Mouse (Mus musculus): ENCODE data around the gene Zfyve28.

Zfyve28 gene

GRCm38 (mm10) chr5:34187601-34188316 is 100.5 kb downstream of the Zfyve28 start, which contains the start of gene Mxd4:
Gene Mxd4, minus strand, starts transcription at chr5:34187720.
- CTCF ChIA-PET, result interaction anchor here in 3 of 4 experiments (0.7 to 2.7 kb wide), 7 partner anchors 10 to 455 kb away, joined by 3 to 13 read pairs (median 3); no protein-coding TSS in a partner anchor
- POLR2A ChIA-PET, result interaction anchor here in 3 of 4 experiments (0.6 to 6.4 kb wide), 41 partner anchors 8 to 761 kb away, joined by 3 to 65 read pairs (median 5); partner anchors contain the start of genes Haus3 (in 3 of the 3), Poln (in 3 of the 3), Grk4 (in 2 of the 3) and Nop14 (in 2 of the 3)

GRCm38 (mm10) chr5:34186961-34187391 is 101.3 kb downstream of the Zfyve28 start:
- POLR2A ChIA-PET, result interaction anchor here in 3 of 4 experiments (0.6 to 6.4 kb wide), 18 partner anchors 9 to 762 kb away, joined by 3 to 65 read pairs (median 8); partner anchors contain the start of genes Haus3 (in 3 of the 3), Poln (in 3 of the 3), Fam193a (in 1 of the 3) and Grk4 (in 1 of the 3)

DNA sequence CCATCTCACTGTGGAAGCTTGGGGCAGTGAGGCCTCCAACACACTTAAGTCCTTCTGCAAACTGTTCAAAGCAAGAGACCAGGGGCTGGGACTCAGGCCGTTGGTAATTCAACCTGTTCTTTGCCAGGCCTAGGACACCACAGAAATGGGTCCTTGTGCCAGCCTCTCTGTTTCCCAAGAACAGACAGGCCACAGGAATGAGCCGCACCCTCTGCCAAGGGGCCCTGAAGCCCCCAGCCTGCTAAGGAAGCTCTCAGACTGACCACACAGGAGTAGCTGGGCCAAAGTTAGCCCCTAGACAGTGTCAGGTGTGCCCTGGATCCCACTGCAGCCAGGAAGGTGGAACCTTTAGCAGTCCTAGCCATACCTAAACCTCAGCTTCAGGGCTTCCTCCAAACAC is 101.9 kb downstream of the Zfyve28 start:
- POLR2A ChIA-PET, result interaction anchor here in 3 of 4 experiments (0.6 to 6.4 kb wide), 14 partner anchors 9 to 574 kb away, joined by 3 to 65 read pairs (median 15); partner anchors contain the start of genes Haus3 (in 2 of the 3), Poln (in 2 of the 3), Grk4 (in 1 of the 3) and Mfsd10 (in 1 of the 3)
- CTCF ChIA-PET, result interaction anchor here in 2 of 4 experiments (0.9 to 1.4 kb wide), 2 partner anchors 13 to 24 kb away, joined by 3 to 4 read pairs; no protein-coding TSS in a partner anchor

More at GRCm38 (mm10) chr5:34186961-34187391, 101.3 kb downstream of the Zfyve28 start:
- CTCF ChIA-PET, result interaction anchor here in 3 of 4 experiments (0.6 to 1.5 kb wide), 5 partner anchors 14 to 254 kb away, joined by 3 to 13 read pairs (median 3); no protein-coding TSS in a partner anchor

- POLR2A ChIA-PET, result interaction anchor here in 3 of 4 experiments (0.6 to 6.4 kb wide), 10 partner anchors 8 to 783 kb away, joined by 3 to 65 read pairs (median 16); partner anchors contain the start of genes Haus3 (in 2 of the 3), Poln (in 2 of the 3), Grk4 (in 1 of the 3) and Nop14 (in 1 of the 3)
- CTCF ChIA-PET, result interaction anchor here in 2 of 4 experiments (0.5 to 1.4 kb wide), 2 partner anchors 24 to 25 kb away, joined by 3 to 4 read pairs; no protein-coding TSS in a partner anchor
These were observed 102.5 kb downstream of the Zfyve28 start for GRCm38 (mm10) chr5:34185791-34186190.

DNA sequence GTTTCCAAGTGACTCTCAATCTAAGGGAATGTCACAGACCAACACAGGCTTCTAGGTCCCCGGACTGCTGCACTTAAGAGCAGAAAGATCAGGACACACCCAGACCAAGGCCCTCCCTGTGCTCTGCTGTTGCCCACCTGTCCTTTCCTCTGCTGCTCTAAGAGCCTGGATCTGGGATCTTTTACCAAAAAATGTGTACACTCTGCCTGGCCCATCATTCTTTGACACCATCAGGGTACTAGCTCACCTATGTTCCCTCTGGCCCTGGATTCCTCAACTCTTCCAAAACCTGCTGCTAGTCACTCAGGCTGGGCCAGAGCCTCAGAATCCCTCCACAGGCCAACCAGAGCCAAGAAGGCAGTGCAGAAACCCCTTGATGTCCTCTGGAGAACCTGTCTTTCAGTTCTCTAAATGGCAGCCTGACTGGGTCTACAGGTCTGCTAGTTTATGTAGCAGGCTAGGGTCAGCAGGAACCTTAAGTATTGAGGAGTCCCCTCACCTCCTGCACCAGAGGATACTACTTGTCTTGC is 103.1 kb downstream of the Zfyve28 start:
- CTCF ChIA-PET, result interaction anchor here in 1 of 4 experiments (0.5 kb wide), 1 partner anchor 26 kb away, joined by 4 read pairs; no protein-coding TSS in a partner anchor
- POLR2A ChIA-PET, result interaction anchor here in 1 of 4 experiments (0.6 to 6.4 kb wide), 4 partner anchors 8 to 782 kb away, joined by 3 to 65 read pairs (median 4); partner anchors contain the start of genes Haus3 and Poln

DNA sequence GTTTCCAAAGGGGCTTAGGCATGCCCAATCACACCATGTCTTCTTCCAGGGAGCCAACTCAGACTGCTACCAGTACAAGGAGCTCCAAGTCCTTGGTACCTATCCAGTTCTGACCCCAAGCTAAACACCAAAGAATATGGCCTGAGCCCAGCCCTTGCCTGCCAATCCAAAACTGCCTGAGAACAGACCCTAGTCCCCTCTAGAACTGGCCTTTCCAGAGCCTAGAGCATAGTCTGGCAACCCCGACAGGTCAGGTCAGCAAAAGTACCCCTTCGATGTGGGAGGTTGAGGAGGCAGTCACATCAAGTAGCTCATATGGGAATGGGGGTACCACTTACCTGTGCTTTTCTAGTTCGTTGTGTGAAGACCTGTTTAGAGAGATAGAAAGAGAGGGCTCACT is 104.3 kb downstream of the Zfyve28 start:
- POLR2A ChIA-PET, result interaction anchor here (0.7 to 6.4 kb wide), 6 partner anchors 12 to 806 kb away, joined by 3 to 65 read pairs (median 3); partner anchors contain the start of genes Haus3 (in 2 of the 4) and Poln (in 2 of the 4)

DNA sequence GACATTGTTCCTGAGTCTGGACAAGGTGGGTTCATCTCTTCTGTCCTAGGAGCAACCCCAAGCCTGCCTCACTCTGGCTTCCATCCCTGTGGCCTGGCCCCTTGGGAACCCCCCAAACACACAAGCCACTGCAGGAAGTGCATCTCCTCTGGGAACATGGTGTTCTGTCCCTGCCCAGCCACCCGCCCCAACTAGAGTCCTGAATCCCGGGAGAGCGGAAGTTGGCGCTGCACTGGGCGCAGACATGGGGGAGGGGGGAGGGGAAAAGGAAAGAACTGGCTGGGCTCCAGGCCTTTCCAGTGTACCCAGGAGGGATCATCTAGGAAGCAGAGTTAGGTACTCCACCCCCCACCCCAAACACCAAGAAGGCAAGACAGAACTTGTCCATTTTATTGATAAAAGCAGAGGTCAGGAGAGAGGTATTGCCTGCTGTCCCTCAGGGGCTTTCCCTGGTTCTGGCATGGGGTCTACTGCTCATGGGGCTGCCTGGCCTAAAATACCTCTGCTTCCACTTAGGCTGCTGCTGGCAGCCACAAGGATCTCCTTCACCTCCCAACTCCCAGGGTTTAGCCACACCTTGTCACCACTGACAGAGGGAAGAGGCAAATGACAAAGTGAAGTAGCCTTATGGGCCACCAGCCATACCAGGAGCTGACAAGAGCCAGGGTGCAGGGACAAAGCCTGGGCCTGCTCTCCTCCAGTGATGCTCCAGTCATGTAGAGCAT is 104.9 kb downstream of the Zfyve28 start:
- CTCF ChIA-PET, result interaction anchor here in 1 of 4 experiments (0.8 kb wide), 1 partner anchor 27 kb away, joined by 3 read pairs; no protein-coding TSS in a partner anchor
- POLR2A ChIA-PET, result interaction anchor here in 3 of 4 experiments (0.8 to 6.4 kb wide), 7 partner anchors 11 to 19 kb away, joined by 3 to 65 read pairs (median 3); partner anchors contain the start of genes Haus3 (in 3 of the 3) and Poln (in 3 of the 3)

More for the DNA sequence above, 104.3 kb downstream of the Zfyve28 start:
- CTCF ChIA-PET, result no interaction called here

DNA sequence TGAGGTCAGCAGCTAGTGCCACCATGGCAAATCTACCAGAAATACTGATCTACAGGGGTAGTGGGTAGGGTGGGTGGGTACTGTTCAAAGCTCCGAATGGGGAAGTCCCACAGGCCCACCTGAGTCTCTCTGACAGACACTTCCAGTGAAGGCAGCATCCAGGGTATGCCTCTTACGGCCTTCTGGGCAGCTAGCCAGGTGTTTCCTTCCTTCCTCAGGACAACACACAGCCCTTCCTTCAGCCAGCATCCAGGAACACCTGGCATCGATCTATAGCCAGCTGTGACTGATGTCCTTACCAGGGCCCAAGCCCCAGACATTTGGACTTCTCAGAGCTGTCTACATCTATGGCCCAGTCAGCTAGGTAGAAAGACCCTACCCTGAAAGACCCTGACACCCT is 105.8 kb downstream of the Zfyve28 start:
- CTCF ChIA-PET, result interaction anchor here in 1 of 4 experiments (0.8 kb wide), 1 partner anchor 28 kb away, joined by 3 read pairs; no protein-coding TSS in a partner anchor
- POLR2A ChIA-PET, result interaction anchor here in 2 of 4 experiments (1.1 to 1.5 kb wide), 3 partner anchors 12 to 18 kb away, joined by 3 to 6 read pairs (median 3); partner anchors contain the start of genes Haus3 (in 1 of the 2) and Poln (in 1 of the 2)

DNA sequence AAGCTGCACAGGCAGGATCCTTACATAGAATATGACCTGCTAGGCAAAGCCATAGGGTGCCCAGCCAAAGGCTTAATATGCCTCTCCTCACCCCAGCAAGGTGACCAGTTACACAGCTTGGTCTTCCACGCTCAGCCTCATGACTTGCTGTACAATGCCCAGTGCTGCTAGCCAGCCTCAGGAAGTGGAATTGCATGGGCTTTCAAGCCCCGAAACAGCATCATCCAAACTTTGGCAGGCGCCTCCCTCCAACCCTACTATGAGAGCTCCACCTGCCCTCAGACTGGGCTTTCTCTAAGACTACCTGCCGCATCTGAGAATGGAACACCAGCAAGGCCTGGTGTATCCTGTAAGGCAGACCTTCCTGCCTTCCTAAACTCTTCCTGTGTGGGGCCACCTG is 110.4 kb downstream of the Zfyve28 start:
- CTCF ChIA-PET, result interaction anchor here in 2 of 4 experiments (0.6 to 1.4 kb wide), 3 partner anchors 10 to 58 kb away, joined by 3 to 6 read pairs (median 3); partner anchors contain the start of gene Mxd4 (in 1 of the 2)
- POLR2A ChIA-PET, result interaction anchor here in 3 of 4 experiments (0.5 to 4.2 kb wide), 6 partner anchors 8 to 20 kb away, joined by 4 to 29 read pairs (median 4); partner anchors contain the start of genes Mxd4 (in 2 of the 3), Haus3 (in 1 of the 3) and Poln (in 1 of the 3)

DNA sequence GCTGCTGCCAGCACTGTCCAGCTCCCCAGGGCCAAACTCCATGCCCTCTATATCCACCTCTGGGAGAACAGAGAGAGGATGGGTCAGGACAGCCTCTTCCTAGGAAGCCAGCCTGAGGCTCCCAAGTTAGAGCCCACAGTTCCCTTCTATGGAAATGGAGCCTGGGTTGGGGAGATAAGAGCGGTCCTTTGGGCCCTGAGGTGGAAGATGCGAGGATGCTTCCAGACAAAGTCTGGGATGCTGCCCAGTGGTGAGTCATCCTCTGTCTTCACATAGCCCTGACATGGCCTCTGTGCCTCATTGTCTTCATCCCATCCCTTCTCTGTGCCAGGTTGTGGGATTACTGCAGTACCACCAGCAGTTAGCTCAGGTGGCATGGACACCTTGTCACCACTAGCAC is 111.2 kb downstream of the Zfyve28 start:
- CTCF ChIA-PET, result interaction anchor here in 2 of 4 experiments (0.6 to 1.7 kb wide), 2 partner anchors 11 to 59 kb away, joined by 3 read pairs; no protein-coding TSS in a partner anchor
- POLR2A ChIA-PET, result interaction anchor here in 3 of 4 experiments (0.8 to 4.2 kb wide), 7 partner anchors 8 to 12 kb away, joined by 3 to 29 read pairs (median 4); partner anchors contain the start of genes Mxd4 (in 3 of the 3), Haus3 (in 1 of the 3) and Poln (in 1 of the 3)

DNA sequence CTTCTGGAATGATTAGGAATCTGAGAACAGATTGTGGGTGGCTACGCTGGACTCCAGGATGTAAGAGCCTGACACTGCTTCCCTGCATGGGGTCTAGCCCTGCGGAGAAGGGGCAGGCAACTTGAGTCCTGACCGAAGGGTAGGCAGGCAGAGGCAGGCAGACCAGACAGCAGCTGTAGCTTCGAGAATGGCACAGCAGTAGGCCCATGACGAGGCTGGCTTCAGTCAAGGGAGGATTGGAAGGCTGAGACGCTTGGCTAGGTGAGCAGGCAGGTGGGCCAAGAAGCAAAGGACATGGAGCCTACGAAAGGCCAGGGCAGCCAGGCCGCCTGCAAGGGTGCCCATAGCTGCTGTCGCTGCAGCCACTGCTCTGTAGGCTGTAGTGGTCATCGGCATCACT is 111.6 kb downstream of the Zfyve28 start:
- POLR2A ChIA-PET, result interaction anchor here in 3 of 4 experiments (0.6 to 4.2 kb wide), 10 partner anchors 9 to 1141 kb away, joined by 3 to 29 read pairs (median 4); partner anchors contain the start of genes Mxd4 (in 3 of the 3) and Slbp (in 1 of the 3)
- CTCF ChIA-PET, result interaction anchor here in 1 of 4 experiments (1.7 kb wide), 1 partner anchor 11 kb away, joined by 3 read pairs; no protein-coding TSS in a partner anchor

DNA sequence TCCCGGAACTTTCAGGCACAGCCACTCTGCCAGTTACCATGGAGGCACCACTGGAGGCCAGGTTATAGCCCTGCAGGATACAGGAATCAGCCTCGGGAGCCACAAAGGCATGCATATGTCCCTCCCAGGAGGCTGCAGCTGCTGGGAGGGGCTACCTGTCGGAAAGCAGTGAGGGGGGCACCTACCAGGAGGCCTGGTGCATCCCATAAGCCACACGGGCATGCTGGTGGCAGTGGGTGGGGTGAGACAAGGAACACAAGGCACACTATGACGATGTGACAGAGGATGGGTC is 112.9 kb downstream of the Zfyve28 start:
- ChIA-PET POLR2A (interaction anchor here (0.6 to 4.2 kb wide), 9 partner anchors 11 to 544 kb away, joined by 3 to 29 read pairs (median 3); partner anchors contain the start of gene Mxd4 (in 2 of the 4)), CTCF (interaction anchor here in 3 of 4 experiments (0.7 to 1.7 kb wide), 3 partner anchors 13 to 82 kb away, joined by 3 read pairs; no protein-coding TSS in a partner anchor)

DNA sequence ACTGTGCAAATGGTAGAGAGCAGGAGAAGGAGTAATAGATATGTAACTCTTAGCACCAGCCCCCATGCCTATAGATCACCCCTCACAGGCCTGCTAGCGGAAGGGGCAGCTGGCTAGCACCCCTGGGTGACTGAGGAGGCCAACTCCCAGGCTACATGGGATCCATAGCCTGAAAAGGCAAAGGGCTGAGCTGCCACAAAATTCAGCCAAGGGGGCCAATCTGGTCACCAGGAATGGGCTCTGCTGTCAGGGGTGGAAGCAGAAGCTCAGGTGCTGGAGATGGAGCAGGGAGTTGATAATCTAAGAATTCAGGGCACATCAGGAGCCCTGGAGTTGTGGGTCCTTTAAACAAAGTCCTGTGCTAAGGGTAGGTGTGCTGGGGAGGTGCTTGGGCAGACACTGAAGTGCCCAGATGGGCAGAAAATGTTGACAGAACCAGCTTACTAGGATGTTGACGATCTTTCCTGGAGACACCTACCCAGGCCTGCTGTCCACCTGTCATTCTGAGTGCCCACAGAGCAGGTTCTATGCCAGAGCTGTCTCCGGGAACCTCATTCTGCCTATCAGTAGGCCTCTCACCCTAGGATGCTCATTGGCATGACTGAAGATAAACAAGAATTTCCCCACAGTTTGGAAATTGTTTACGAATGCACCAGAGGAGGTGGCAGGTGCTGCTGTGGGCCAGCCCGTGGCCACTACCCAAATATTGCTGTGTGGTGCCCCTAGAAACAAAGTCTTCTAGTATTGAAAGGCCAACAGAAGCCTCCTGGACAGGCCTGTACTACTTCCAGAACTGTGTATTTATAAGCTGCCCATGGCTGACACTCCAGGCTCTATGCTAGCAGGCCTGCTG is 113.5 kb downstream of the Zfyve28 start:
- CTCF ChIA-PET, result no interaction called here
- POLR2A ChIA-PET, result interaction anchor here in 3 of 4 experiments (0.8 to 7.1 kb wide), 8 partner anchors 12 to 339 kb away, joined by 3 to 65 read pairs (median 7); partner anchors contain the start of genes Mxd4 (in 3 of the 3) and Tnip2 (in 1 of the 3)

DNA sequence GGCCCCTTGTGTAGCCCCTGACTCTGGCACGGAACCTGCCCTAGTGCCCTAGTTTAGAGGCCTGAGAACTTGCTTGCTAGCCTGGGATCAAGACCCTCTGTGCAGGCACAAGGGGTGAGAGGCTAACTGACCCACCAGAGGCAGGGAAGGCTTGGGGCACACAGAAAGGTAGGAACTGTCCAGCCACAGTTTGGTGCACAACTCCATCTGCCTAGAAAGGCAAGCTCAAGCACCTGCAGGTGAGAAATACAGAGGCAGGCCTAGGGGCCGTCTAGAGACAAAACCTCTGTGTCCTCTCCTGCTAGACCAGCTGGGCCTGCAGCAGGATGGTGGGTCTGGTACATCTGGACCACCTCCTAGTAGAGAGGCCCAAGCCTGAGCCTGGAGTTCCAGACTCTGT is 114.2 kb downstream of the Zfyve28 start:
- CTCF ChIA-PET, result no interaction called here
- POLR2A ChIA-PET, result interaction anchor here in 3 of 4 experiments (0.8 to 7.1 kb wide), 7 partner anchors 12 to 340 kb away, joined by 3 to 65 read pairs (median 3); partner anchors contain the start of genes Mxd4 (in 3 of the 3), Rnf4 (in 1 of the 3) and Tnip2 (in 1 of the 3)

GRCm38 (mm10) chr5:34170726-34171125 is 117.5 kb downstream of the Zfyve28 start:
- POLR2A ChIA-PET, result interaction anchor here in 3 of 4 experiments (1.2 to 7.1 kb wide), 7 partner anchors 11 to 166 kb away, joined by 3 to 65 read pairs (median 6); partner anchors contain the start of genes Mxd4 (in 3 of the 3) and Rnf4 (in 1 of the 3)

More at GRCm38 (mm10) chr5:34170726-34171125, 117.5 kb downstream of the Zfyve28 start:
- CTCF ChIA-PET, result interaction anchor here in 2 of 4 experiments (0.7 to 1.0 kb wide), 2 partner anchors 40 to 75 kb away, joined by 3 to 10 read pairs; no protein-coding TSS in a partner anchor

Measured in embryonic stem cell, embryonic (primary cell).